Mouse (Mus musculus) lung, postnatal 25 days (tissue): ENCODE measurements around the gene Snd1.

Source experiments
- DNase-seq: peaks from one replicate; pipeline ENCODE4 v3.0.0; 2022; ENCODE audit warnings: low spot score

The Snd1 gene

DNA sequence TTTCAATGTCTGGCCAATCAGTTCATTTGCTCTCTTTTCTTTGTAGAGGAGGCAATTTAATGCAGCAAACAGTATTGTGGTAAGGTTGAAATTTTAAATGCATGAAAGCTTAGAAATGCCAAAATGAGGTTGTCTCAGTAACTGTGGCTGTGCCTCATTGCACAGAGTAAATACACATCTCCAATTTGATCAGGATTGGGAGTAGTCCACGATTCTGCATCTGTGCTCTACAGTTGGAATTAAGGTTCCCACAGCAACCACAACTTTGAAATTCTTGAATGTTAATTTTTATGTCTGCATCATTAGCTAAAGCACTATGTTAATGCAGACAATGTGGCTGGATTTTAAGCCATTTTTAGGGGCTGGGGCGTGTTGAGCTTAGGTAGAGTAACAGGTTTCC is 72.0 kb downstream of the Snd1 start:
- no peak for DNase-seq

GRCm38 (mm10) chr6:28549374-28549773 is 74.4 kb downstream of the Snd1 start:
- no peak for DNase-seq

DNA sequence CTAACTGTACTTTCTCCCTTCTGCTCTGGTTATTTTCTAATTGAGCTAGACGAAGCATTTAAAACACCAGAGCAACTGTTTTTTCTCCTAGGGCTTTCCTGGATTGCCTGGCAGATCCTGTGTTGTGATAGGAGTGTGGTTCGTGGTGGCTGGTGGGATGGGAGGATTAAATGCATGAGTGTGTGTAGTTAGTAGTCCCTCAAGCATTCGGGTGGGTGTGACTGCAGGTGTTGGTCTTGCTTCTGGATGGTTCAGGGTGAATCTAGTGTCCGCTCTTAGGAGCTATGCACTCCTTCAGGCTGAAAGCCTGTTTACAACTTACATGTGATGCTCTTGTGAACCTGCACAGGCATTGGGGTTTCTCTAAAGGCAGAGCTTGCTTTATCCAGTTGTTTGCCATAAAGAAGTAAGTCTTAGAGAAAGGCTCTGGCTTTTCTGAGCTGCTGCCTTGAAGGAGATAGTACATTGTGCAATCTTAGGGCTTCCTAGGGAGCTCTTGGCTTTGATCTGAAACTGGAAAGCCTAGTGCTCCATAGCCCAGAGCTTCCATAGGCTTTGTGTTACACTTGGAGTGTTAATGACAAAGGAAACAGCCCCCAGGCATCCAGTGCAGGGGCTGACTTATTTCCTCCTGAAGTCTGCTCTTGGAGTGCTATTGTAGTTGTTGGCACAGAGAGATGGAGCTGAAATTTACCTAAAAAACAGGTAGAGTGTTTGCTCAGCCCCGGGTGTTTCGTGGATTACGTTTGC is 75.5 kb downstream of the Snd1 start:
- no peak for DNase-seq

DNA sequence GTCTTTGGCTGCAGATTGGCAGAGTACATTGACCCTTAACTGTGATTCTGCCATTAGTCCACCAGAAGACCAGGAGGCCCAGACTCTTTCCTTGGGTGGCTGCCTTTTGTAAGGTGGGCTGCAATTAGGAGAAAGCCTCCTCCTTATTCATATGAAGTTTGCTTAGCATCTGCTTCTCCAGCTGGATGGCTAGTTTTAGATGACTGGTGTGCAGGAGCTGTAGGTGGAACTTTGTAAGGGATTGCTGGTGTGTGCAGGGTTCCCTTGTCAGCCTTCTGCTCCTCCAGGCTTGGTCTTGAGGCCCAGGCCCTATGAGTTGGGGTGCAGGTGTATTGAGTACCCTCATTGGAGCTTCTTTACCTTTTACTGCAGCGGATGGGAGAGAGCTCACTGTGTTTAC is 79.5 kb downstream of the Snd1 start:
- DNase-seq = no peak

DNA sequence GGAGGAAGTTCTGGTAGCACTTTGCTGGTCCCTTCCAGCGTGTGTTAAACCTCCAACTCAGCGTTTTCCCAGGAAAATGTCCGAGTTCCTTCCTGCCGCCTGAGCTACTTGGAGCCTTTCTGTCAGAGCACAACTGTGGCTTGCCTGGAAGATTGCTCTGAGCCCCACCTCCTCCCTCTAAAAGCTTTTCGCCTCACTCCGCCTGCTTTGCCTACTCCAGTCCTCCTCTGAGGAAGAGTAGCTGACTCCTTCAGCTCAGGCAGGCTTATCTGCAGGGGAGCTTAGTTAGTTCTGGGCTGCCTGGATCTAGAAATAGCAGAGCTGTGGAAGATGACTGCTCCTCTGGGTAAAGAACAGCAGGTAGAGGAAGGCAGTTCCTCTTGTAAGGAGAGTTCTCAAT is 80.1 kb downstream of the Snd1 start:
- DNase-seq = no peak

- no peak for DNase-seq
Measured at GRCm38 (mm10) chr6:28555428-28555827, 80.5 kb downstream of the Snd1 start.

DNA sequence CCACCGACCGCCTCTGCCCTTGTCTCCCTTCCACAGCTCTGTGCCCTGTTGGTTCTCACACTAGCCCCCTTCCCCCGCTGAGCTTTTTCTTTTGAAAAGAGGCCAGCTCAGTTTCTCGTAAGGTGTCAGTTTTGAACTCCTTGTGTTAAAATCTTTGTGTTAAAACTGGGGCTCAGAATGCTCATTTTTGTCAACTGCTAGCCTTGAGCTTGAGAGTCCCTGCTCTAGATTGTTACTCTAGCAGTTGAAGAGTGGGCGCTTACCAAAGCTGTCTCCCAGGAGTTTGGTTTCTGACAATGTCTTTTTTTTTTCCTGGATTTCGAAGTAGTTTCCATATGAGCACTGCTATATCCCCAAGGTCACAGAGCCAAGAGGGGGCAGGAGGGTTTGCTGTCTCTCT is 82.8 kb downstream of the Snd1 start:
- no peak for DNase-seq

GRCm38 (mm10) chr6:28559419-28559818 is 84.5 kb downstream of the Snd1 start:
- DNase-seq = no peak

- no peak for DNase-seq
Measured at GRCm38 (mm10) chr6:28561291-28561995, 86.5 kb downstream of the Snd1 start.

DNA sequence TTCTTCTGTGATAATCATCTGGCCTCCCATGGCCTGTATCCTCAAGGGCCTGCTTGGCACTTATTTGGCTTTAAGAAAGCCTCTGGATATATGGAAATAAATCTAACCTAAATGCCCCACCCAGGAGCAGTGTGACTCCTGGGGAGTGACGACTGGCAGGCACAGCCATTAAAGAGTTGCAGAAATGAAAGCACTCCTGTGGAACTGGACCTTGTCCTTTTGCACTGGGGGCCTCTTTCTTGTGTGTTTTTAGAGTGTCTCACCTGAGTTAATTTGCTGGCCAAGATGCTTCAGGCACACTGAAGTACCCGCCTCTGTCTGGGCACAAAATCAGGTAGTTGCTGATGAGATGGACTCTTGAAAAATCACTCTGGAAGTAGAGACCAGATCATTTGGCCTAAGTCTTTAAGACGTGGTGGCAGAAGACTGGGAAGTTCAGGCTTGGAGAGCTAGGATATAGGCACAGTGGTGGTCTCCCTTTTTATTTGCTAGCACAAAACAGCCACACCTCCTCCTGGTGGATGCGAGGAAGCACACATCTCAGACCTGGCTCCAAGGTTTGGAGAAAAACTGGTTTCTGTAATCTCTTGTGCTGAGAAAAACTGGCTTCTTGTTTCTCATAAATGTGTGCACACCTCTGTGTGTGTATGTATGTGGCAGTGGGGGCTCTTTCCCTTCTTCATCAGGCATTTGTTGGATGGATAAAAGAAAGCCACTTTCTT is 87.5 kb downstream of the Snd1 start:
- no peak for DNase-seq

DNA sequence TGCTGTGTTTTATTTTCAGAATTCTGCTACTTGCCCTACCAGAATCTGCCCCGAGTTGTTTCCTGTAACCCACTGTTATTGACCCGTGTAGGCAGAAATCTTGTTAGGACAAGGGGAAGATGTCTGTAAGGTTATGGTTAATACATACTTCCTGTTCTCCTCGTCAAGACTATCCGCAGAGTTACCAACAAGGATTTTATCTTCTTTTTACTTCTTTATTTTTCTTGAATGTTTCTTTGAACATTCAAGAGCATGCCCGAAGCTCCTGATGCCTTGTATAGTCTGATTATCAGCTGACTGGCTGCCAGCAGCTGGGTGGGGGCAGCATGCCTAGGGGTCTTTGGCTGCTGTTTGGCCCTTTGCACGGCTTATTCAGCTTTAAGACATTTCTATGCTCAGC is 93.0 kb downstream of the Snd1 start:
- DNase-seq = no peak

GRCm38 (mm10) chr6:28571946-28572345 is 97.0 kb downstream of the Snd1 start:
- DNase-seq = no peak

DNA sequence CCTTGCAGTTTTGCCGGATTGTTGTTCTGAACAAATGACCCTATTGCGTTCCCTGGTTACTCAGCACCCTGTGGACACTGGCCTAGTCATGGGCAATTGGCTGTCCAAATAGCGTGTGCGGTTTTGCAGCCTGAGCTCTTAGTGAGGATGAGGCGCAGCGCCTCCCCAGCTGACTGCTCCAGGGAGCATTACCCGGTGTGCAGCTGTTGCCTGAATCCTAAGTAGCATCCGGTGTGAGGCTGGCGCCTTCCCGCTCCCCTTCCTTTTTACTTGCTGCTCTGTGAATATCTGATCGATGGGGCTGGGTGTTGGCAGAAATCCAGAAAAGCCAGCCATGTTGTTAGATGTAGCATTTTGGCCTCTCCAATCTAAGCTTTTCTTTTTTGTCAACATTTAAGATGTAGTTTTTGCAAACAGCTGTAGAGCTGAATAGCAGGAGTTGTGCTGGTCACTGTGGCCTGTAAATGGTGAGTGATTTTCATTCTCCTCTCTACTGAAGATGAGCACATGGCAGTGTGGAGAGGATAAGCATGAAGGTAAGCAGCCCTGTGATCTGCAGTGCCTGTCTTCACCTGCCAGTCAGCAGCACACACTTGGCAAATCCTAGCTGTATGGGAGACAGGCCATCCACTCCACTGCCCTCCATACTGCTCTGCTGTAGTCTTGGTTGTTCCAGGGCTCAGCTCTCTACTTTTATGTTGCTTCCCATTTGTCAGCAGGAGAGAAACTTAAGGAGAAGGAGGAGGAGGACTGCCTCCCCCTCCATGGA is 98.2 kb downstream of the Snd1 start:
- no peak for DNase-seq

GRCm38 (mm10) chr6:28576356-28577264 is 101.7 kb downstream of the Snd1 start:
- no peak for DNase-seq

- no peak for DNase-seq
Measured at GRCm38 (mm10) chr6:28582847-28583246, 107.9 kb downstream of the Snd1 start.

DNA sequence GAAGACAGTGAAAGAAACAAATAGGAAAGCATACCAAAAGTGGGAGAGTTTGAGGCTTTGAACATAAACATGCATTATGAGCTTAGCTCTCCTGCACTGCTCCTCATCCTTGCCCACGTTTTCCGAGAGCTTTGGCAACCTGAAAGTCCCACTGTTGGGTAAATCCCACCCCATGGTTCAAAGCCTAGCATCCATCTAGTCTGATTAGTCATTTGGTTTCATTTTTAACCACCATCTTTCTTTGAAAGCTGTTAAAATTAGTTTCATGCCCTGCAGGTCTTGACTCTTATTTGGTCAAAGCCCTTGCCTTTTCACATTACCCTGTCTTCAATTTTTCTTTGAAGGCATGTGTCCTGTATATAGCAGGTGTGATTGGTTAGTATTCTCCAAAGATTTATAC is 108.5 kb downstream of the Snd1 start:
- DNase-seq = no peak

- DNase-seq = no peak
Measured at GRCm38 (mm10) chr6:28586806-28587205, 111.9 kb downstream of the Snd1 start.

GRCm38 (mm10) chr6:28588494-28589171 is 113.7 kb downstream of the Snd1 start:
- no peak for DNase-seq

DNA sequence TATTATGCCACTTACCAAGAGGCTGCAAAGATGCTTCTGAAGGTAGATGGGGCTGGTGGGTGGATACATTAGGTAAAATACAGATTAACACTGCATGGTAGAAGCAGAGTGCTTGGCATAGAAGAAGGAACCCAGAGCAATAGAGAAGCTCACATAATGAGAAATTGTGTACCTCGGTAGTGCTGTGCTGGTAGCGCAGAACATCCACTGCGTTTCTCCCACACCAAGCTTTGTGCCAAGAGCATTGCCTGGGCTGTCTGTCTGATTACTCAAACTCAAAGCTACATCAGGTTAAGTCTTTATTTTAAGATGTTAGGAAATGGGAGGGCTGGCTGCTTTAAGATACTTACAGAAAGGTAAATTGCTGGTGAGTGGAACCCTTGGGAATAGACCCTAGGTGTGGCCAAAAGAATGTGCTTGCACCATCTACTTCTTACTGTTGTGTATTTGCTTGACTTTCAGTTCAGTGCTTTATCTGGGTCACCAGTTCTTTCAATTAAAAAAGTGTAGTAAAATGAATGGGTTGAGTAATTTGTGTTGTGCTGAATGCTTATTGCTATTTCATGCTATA is 117.5 kb downstream of the Snd1 start:
- DNase-seq = peak; percentile 16

- no peak for DNase-seq
Measured at GRCm38 (mm10) chr6:28593708-28594107, 118.8 kb downstream of the Snd1 start.
